Mouse (Mus musculus): Measurements from ENCODE around the gene Ptgs1. TPM values are rescaled to one million over a fixed set of nuclear protein-coding genes. Genes with fewer than 3 reads are reported as not detected.

Gene Ptgs1
- total and polyA plus RNA-seq, 2 experiments from 2014 or later = 7.9 to 8.0 TPM

- ATAC-seq (peak; percentile 51; the same call in 1 of the 2 replicates), DNase-seq (ENCODE audit: low spot score) (peak; percentile 95)
- no peaks in the 10 kb centered on the region for H3K9me3 ChIP-seq (ENCODE audit: low read length)
- H3K36me3 ChIP-seq (ENCODE audit: insufficient read depth, low read length) = no peaks in the 10 kb centered on the region
- peak; percentile 85 for TF ChIP-seq CTCF (IDR thresholded peaks at IDR 0.05; ENCODE audit: low read depth)
- H3K9ac ChIP-seq (replicated peaks; ENCODE audit: low read length) = no peak overlapping the region
- no peaks in the 10 kb centered on the region for H3K4me1 ChIP-seq (ENCODE audit: insufficient read depth, low read length)
- H3K4me3 ChIP-seq (ENCODE audit: low read length) = no peak overlapping the region
- 33% methylated on average over 4 of the region's 4 CpGs for WGBS
- H3K4me2 ChIP-seq (ENCODE audit: low read depth, low read length) = no peak overlapping the region
- no peak overlapping the region for H3K27ac ChIP-seq
- H3K27me3 ChIP-seq (ENCODE audit: insufficient read depth, low read length) = no peaks in the 10 kb centered on the region
Measured at GRCm38 (mm10) chr2:36276454-36276853, 46.2 kb downstream of the Ptgs1 start.

- Histone ChIP-seq H3K4me1 (ENCODE audit: insufficient read depth, low read length) (no peaks in the 10 kb centered on the region), H3K27me3 (ENCODE audit: insufficient read depth, low read length) (no peaks in the 10 kb centered on the region), H3K36me3 (ENCODE audit: insufficient read depth, low read length) (no peaks in the 10 kb centered on the region), H3K27ac (no peak overlapping the region), H3K9ac (replicated peaks; ENCODE audit: low read length) (no peak overlapping the region), H3K4me3 (ENCODE audit: low read length) (no peak overlapping the region), H3K4me2 (ENCODE audit: low read depth, low read length) (no peak overlapping the region), H3K9me3 (ENCODE audit: low read length) (no peaks in the 10 kb centered on the region)
- no peak for ATAC-seq
- DNase-seq (ENCODE audit: low spot score) = no peak
- 76% methylated on average over 3 of the region's 3 CpGs for WGBS
- no peak for TF ChIP-seq CTCF (IDR thresholded peaks at IDR 0.05; ENCODE audit: low read depth)
Measured at GRCm38 (mm10) chr2:36278760-36279159, 48.5 kb downstream of the Ptgs1 start.

- Histone ChIP-seq H3K4me3 (ENCODE audit: low read length) (no peak overlapping the region), H3K4me2 (ENCODE audit: low read depth, low read length) (no peak overlapping the region), H3K9me3 (ENCODE audit: low read length) (no peaks in the 10 kb centered on the region), H3K36me3 (ENCODE audit: insufficient read depth, low read length) (no peaks in the 10 kb centered on the region), H3K27me3 (ENCODE audit: insufficient read depth, low read length) (no peaks in the 10 kb centered on the region), H3K9ac (replicated peaks; ENCODE audit: low read length) (no peak overlapping the region), H3K27ac (no peak overlapping the region), H3K4me1 (ENCODE audit: insufficient read depth, low read length) (no peaks in the 10 kb centered on the region)
- no peak for DNase-seq (ENCODE audit: low spot score)
- ATAC-seq = no peak
- TF ChIP-seq CTCF (IDR thresholded peaks at IDR 0.05; ENCODE audit: low read depth) = no peak
- WGBS = 78% methylated on average over 1 of the region's 1 CpGs
Measured at GRCm38 (mm10) chr2:36281138-36281537, 50.9 kb downstream of the Ptgs1 start.

- H3K27ac ChIP-seq = no peak overlapping the region
- H3K4me2 ChIP-seq (ENCODE audit: low read depth, low read length) = no peak overlapping the region
- H3K36me3 ChIP-seq (ENCODE audit: insufficient read depth, low read length) = no peaks in the 10 kb centered on the region
- no peak for TF ChIP-seq CTCF (IDR thresholded peaks at IDR 0.05; ENCODE audit: low read depth)
- no peak overlapping the region for H3K4me3 ChIP-seq (ENCODE audit: low read length)
- no peaks in the 10 kb centered on the region for H3K4me1 ChIP-seq (ENCODE audit: insufficient read depth, low read length)
- no peaks in the 10 kb centered on the region for H3K9me3 ChIP-seq (ENCODE audit: low read length)
- ATAC-seq (no peak), DNase-seq (ENCODE audit: low spot score) (no peak)
- 87% methylated on average over 1 of the region's 1 CpGs for WGBS
- H3K27me3 ChIP-seq (ENCODE audit: insufficient read depth, low read length) = no peaks in the 10 kb centered on the region
- H3K9ac ChIP-seq (replicated peaks; ENCODE audit: low read length) = no peak overlapping the region
Measured at GRCm38 (mm10) chr2:36282301-36282700, 52.1 kb downstream of the Ptgs1 start.

Other genes with a start within 250 kb of the Ptgs1 start
- 85.4 and 110 TPM in 2 replicates for gene Ndufa8, start 181.0 kb upstream of the Ptgs1 start, total RNA-seq (2014; rRNA removed)
- gene Ndufa8, start 181.0 kb upstream of the Ptgs1 start, polyA plus RNA-seq (2015; fragmentation: Nextera tagmentation; extraction: Ambion mirVana) = 350 and 376 TPM in 2 replicates
- 2.3 TPM in 1 of 2 replicates, not detected in the other for gene Morn5, start 181.0 kb upstream of the Ptgs1 start, total RNA-seq (2014; rRNA removed)
- gene Morn5, start 181.0 kb upstream of the Ptgs1 start, polyA plus RNA-seq (2015; fragmentation: Nextera tagmentation; extraction: Ambion mirVana) = 3.4 and 3.7 TPM in 2 replicates
- gene Lhx6, start 125.0 kb upstream of the Ptgs1 start, total RNA-seq (2014; rRNA removed) = 3.4 and 3.6 TPM in 2 replicates
- gene Lhx6, start 125.0 kb upstream of the Ptgs1 start, polyA plus RNA-seq (2015; fragmentation: Nextera tagmentation; extraction: Ambion mirVana) = 0.25 and 0.36 TPM in 2 replicates
- gene Mrrf, start 94.0 kb upstream of the Ptgs1 start, total RNA-seq (2014; rRNA removed) = 12.9 and 32.2 TPM in 2 replicates
- gene Mrrf, start 94.0 kb upstream of the Ptgs1 start, polyA plus RNA-seq (2015; fragmentation: Nextera tagmentation; extraction: Ambion mirVana) = 16.6 and 17.0 TPM in 2 replicates
- 47.3 and 48.6 TPM in 2 replicates for gene Rbm18, start 93.7 kb upstream of the Ptgs1 start, total RNA-seq (2014; rRNA removed)
- 98.1 and 100 TPM in 2 replicates for gene Rbm18, start 93.7 kb upstream of the Ptgs1 start, polyA plus RNA-seq (2015; fragmentation: Nextera tagmentation; extraction: Ambion mirVana)
- gene Olfr338, start 143.1 kb downstream of the Ptgs1 start, total RNA-seq (2014; rRNA removed) = not detected in 2 replicates
- not detected in 2 replicates for gene Olfr338, start 143.1 kb downstream of the Ptgs1 start, polyA plus RNA-seq (2015; fragmentation: Nextera tagmentation; extraction: Ambion mirVana)
- gene Olfr339, start 188.5 kb downstream of the Ptgs1 start, total RNA-seq (2014; rRNA removed) = not detected in 2 replicates
- gene Olfr339, start 188.5 kb downstream of the Ptgs1 start, polyA plus RNA-seq (2015; fragmentation: Nextera tagmentation; extraction: Ambion mirVana) = not detected in 2 replicates
- not detected in 2 replicates for gene Olfr340, start 222.2 kb downstream of the Ptgs1 start, total RNA-seq (2014; rRNA removed)
- gene Olfr340, start 222.2 kb downstream of the Ptgs1 start, polyA plus RNA-seq (2015; fragmentation: Nextera tagmentation; extraction: Ambion mirVana) = not detected in 2 replicates